Mouse (Mus musculus) adrenal gland, postnatal 0 days (tissue): Measurements from ENCODE around the gene Ptpn5. TPM values are rescaled to one million over a fixed set of nuclear protein-coding genes. Genes with fewer than 3 reads are reported as not detected.

Experiments used
- microRNA-seq: library from miRNA; unstranded; fragments of <30 nt; microRNA quantifications from one replicate; pipeline ENCODE4, GENCODE M21; 2016; ENCODE audit warnings: borderline replicate concordance; ENCODE audit not compliant: insufficient number of aligned reads
- polyA plus RNA-seq: library from polyadenylated mRNA; unstranded; fragments of >200 nt; fragmentation: Nextera tagmentation; extraction: Ambion mirVana; gene quantifications from 2 replicates; pipeline ENCODE4 v1.2.1, GENCODE M21; 2015

The Ptpn5 gene
- polyA plus RNA-seq: 1.5 and 5.6 TPM in 2 replicates

GRCm38 (mm10) chr7:47133331-47133730 lies at the start of gene Ptpn5:
Ptpn5 (minus strand) TSS chr7:47133684.

GRCm38 (mm10) chr7:47050366-47050765 lies 83.1 kb downstream of the Ptpn5 start, which contains the start of gene Tmem86a:
Tmem86a (plus strand) TSS chr7:47050601.

Small RNA genes lying within 50 kb of the gene (microRNA-seq; reads per million reads assigned to microRNA genes)
- gene Mir7056: not detected

Other genes starting within 250 kb of the Ptpn5 start
- gene Tsg101, start 213.7 kb downstream of the Ptpn5 start, polyA plus RNA-seq: 155 and 169 TPM in 2 replicates
- 5.2 and 8.9 TPM in 2 replicates for gene Uevld, start 175.2 kb downstream of the Ptpn5 start, polyA plus RNA-seq
- gene Gm9999, start 150.1 kb downstream of the Ptpn5 start, polyA plus RNA-seq: not detected in 2 replicates
- 7.1 and 9.0 TPM in 2 replicates for gene Spty2d1, start 125.3 kb downstream of the Ptpn5 start, polyA plus RNA-seq
- 67.6 and 102 TPM in 2 replicates for gene Tmem86a, start 83.1 kb downstream of the Ptpn5 start, polyA plus RNA-seq
- gene Mrgpra6, start 71.2 kb upstream of the Ptpn5 start, polyA plus RNA-seq: not detected in 2 replicates
- not detected in 2 replicates for gene Mrgpra9, start 119.2 kb upstream of the Ptpn5 start, polyA plus RNA-seq
- not detected in 2 replicates for gene Mrgpra1, start 220.6 kb upstream of the Ptpn5 start, polyA plus RNA-seq